Comparison of ENCODE assay signal across 7 mouse cellular contexts in the genomic region with DNA sequence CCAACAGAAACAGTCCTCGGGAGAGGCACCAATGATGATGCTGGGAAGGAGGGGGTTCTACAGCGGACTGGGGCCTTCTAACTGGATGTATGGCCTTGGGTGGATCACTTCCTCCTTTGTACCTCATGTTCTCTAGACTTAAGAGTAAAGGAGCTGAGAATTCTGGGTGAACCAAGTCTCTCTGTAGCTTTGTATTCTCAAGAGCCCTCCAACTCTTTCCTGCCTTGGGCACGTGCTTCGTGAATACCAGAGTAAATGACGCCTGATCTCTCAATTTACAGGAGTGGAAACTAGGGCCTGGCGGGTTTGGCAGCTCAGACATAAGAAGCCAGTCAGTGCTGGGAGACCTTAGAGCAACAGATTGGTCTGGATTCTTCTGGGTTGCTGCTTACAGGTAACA. TPM values are rescaled to one million over a fixed set of nuclear protein-coding genes. Genes with fewer than 3 reads are reported as not detected.
DNase-seq lines count a peak whose midpoint lies in the region; ATAC-seq and TF ChIP-seq lines count a peak whose summit lies in the region.

No protein-coding gene starts in this region.

- no peaks in the 10 kb centered on the region for H3K9me3 ChIP-seq in forebrain, postnatal 0 days (ENCODE audit: low read length)
- no peaks in the 10 kb centered on the region for H3K9me3 ChIP-seq in liver, embryonic 14.5 days (ENCODE audit: control insufficient read depth, low read length)
- no peaks in the 10 kb centered on the region for H3K9me3 ChIP-seq in stomach, embryonic 16.5 days (replicated peaks; ENCODE audit: control insufficient read depth, low read length)

- peak overlapping the region; percentile 92; the same call in 1 of the 2 replicates for H3K27ac ChIP-seq in layer of hippocampus, adult 2 months
- peak overlapping the region; percentile 80 for H3K27ac ChIP-seq in bone marrow macrophage, adult 2 months (ENCODE audit: insufficient read depth, low read depth, low read length)
- H3K27ac ChIP-seq in forebrain, postnatal 0 days (ENCODE audit: low read depth, low read length) = peak overlapping the region; percentile 74
- H3K27ac ChIP-seq in liver, embryonic 14.5 days = peak overlapping the region; percentile 21
- H3K27ac ChIP-seq in stomach, embryonic 16.5 days (ENCODE audit: low read length) = peak overlapping the region; percentile 87

- H3K4me2 ChIP-seq in forebrain, postnatal 0 days (ENCODE audit: low read depth) = peak overlapping the region; percentile 59
- peak overlapping the region; percentile 78 for H3K4me2 ChIP-seq in liver, embryonic 14.5 days (ENCODE audit: low read depth)
- H3K4me2 ChIP-seq in stomach, embryonic 16.5 days (ENCODE audit: low read depth, low read length) = peak overlapping the region; percentile 57

- TF ChIP-seq EP300 in liver, embryonic 14.5 days (IDR thresholded peaks at IDR 0.05; ENCODE audit: low read depth) = no peak

- TF ChIP-seq POLR2A in bone marrow macrophage, adult 2 months (IDR thresholded peaks at IDR 0.05; ENCODE audit: borderline replicate concordance, low read depth, low read length) = no peak

- WGBS in forebrain, postnatal 0 days = 30% methylated on average over 6 of the region's 6 CpGs
- WGBS in liver, embryonic 14.5 days (ENCODE audit: insufficient replicate concordance) = 6% methylated on average over 6 of the region's 6 CpGs
- 31% methylated on average over 6 of the region's 6 CpGs for WGBS in stomach, embryonic 16.5 days

- no peak for TF ChIP-seq CTCF in layer of hippocampus, adult 2 months (conservative IDR thresholded peaks at IDR 0.05)
- no peak for TF ChIP-seq CTCF in bone marrow macrophage, adult 2 months (IDR thresholded peaks at IDR 0.05; ENCODE audit: low read depth, low read length)
- TF ChIP-seq CTCF in forebrain, postnatal 0 days (IDR thresholded peaks at IDR 0.05; ENCODE audit: low read depth) = no peak
- TF ChIP-seq CTCF in liver, embryonic 14.5 days (IDR thresholded peaks at IDR 0.05; ENCODE audit: low read depth) = no peak

- H3K9ac ChIP-seq in forebrain, postnatal 0 days = peak overlapping the region; percentile 69
- peak overlapping the region; percentile 69 for H3K9ac ChIP-seq in liver, embryonic 14.5 days (replicated peaks)
- peak overlapping the region; percentile 89 for H3K9ac ChIP-seq in stomach, embryonic 16.5 days (ENCODE audit: low read length)

- no peak for DNase-seq in layer of hippocampus, adult 2 months (ENCODE audit: low spot score in 2 of 2)
- DNase-seq in layer of hippocampus, adult 9-10 months (ENCODE audit: low spot score) = no peak
- peak; percentile 28 for DNase-seq in forebrain, postnatal 0 days
- peak in 2 of 3 experiments; percentile 17 to 27 for DNase-seq in liver, embryonic 14.5 days (ENCODE audit: low read depth in 3 of 3, low spot score in 3 of 3)
- no peak for DNase-seq in adrenal gland, postnatal 25 days

- peak overlapping the region; percentile 71 for H3K4me3 ChIP-seq in layer of hippocampus, adult 2 months
- peak overlapping the region; percentile 73 for H3K4me3 ChIP-seq in bone marrow macrophage, adult 2 months (ENCODE audit: insufficient read depth, low read length)
- H3K4me3 ChIP-seq in forebrain, postnatal 0 days (ENCODE audit: low read depth, low read length) = peak overlapping the region; percentile 68
- peak overlapping the region; percentile 69 to 76 for H3K4me3 ChIP-seq in liver, embryonic 14.5 days (ENCODE audit: insufficient read depth in 1 of 2, low read depth in 2 of 2, low read length in 2 of 2)
- H3K4me3 ChIP-seq in stomach, embryonic 16.5 days (replicated peaks; ENCODE audit: low read length) = peak overlapping the region; percentile 90

- peaks cover 29% of the 10 kb centered on the region for H3K4me1 ChIP-seq in bone marrow macrophage, adult 2 months (ENCODE audit: control insufficient read depth, insufficient read depth, low read length)
- peaks cover 17% of the 10 kb centered on the region for H3K4me1 ChIP-seq in forebrain, postnatal 0 days (ENCODE audit: insufficient read depth)
- peaks cover 3 to 17% of the 10 kb centered on the region in 2 experiments; a peak in 3 of 4 replicates for H3K4me1 ChIP-seq in liver, embryonic 14.5 days (replicated peaks; ENCODE audit: control insufficient read depth in 2 of 2, insufficient read depth in 2 of 2, low read length in 1 of 2)
- H3K4me1 ChIP-seq in stomach, embryonic 16.5 days (ENCODE audit: control insufficient read depth, insufficient read depth, low read length) = peaks cover 20% of the 10 kb centered on the region

- no peaks in the 10 kb centered on the region for H3K27me3 ChIP-seq in forebrain, postnatal 0 days (ENCODE audit: insufficient read depth, low read length)
- H3K27me3 ChIP-seq in liver, embryonic 14.5 days (ENCODE audit: control insufficient read depth, insufficient read depth, low read length) = no peaks in the 10 kb centered on the region
- H3K27me3 ChIP-seq in stomach, embryonic 16.5 days (ENCODE audit: control insufficient read depth, insufficient read depth, low read length) = no peaks in the 10 kb centered on the region

- peaks cover 23% of the 10 kb centered on the region for H3K36me3 ChIP-seq in forebrain, postnatal 0 days (ENCODE audit: insufficient read depth)
- no peaks in the 10 kb centered on the region; the same call in 1 of the 2 replicates for H3K36me3 ChIP-seq in liver, embryonic 14.5 days (replicated peaks; ENCODE audit: control insufficient read depth, insufficient read depth, low read depth)
- H3K36me3 ChIP-seq in stomach, embryonic 16.5 days (ENCODE audit: control insufficient read depth, insufficient read depth, low read length) = peaks cover 4% of the 10 kb centered on the region; the same call in 1 of the 2 replicates

- no peak for ATAC-seq in forebrain, postnatal 0 days
- ATAC-seq in liver, embryonic 14.5 days (ENCODE audit: insufficient read depth) = no peak
- no peak for ATAC-seq in stomach, embryonic 16.5 days (ENCODE audit: insufficient read depth, low FRiP score)

RNA-seq across cellular contexts. Expression of a gene that starts 1.0 kb away (rescaled TPM):
- 10 to 100 TPM; 19.3 to 21.8 TPM for total RNA-seq in layer of hippocampus, adult 2 months (2021)
- polyA plus RNA-seq in bone marrow macrophage, adult 2 months (2012; ENCODE audit: insufficient read depth, insufficient read length, missing spikeins) = 5.5 and 6.7 TPM in 2 replicates
- 26.6 and 28.4 TPM in 2 replicates for total RNA-seq in forebrain, postnatal 0 days (2014; rRNA removed)
- 34.8 and 36.9 TPM in 2 replicates for polyA plus RNA-seq in forebrain, postnatal 0 days (2015; fragmentation: Nextera tagmentation; extraction: Ambion mirVana)
- 5.0 and 6.6 TPM in 2 replicates for polyA plus RNA-seq in liver, embryonic 14.5 days (2012; rRNA removed)
- 14.1 and 14.9 TPM in 2 replicates for polyA plus RNA-seq in liver, embryonic 14.5 days (2014; fragmentation: Nextera tagmentation; extraction: Ambion mirVana)
- polyA plus RNA-seq in stomach, embryonic 16.5 days (2015; fragmentation: Nextera tagmentation; extraction: Ambion mirVana) = 23.3 and 25.3 TPM in 2 replicates
- total RNA-seq in adrenal gland, postnatal 25 days (2021) = 16.5 TPM in 2 replicates

RNA-seq across cellular contexts. Expression of a gene that starts 1.2 kb away (rescaled TPM):
- total RNA-seq in layer of hippocampus, adult 2 months (2021) = 10 to 100 TPM; 28.3 to 28.7 TPM
- 82.3 and 87.5 TPM in 2 replicates for polyA plus RNA-seq in bone marrow macrophage, adult 2 months (2012; ENCODE audit: insufficient read depth, insufficient read length, missing spikeins)
- total RNA-seq in forebrain, postnatal 0 days (2014; rRNA removed) = 68.2 and 83.4 TPM in 2 replicates
- polyA plus RNA-seq in forebrain, postnatal 0 days (2015; fragmentation: Nextera tagmentation; extraction: Ambion mirVana) = 53.2 and 59.4 TPM in 2 replicates
- 7.1 and 7.4 TPM in 2 replicates for polyA plus RNA-seq in liver, embryonic 14.5 days (2012; rRNA removed)
- 9.3 and 11.3 TPM in 2 replicates for polyA plus RNA-seq in liver, embryonic 14.5 days (2014; fragmentation: Nextera tagmentation; extraction: Ambion mirVana)
- 56.8 and 64.3 TPM in 2 replicates for polyA plus RNA-seq in stomach, embryonic 16.5 days (2015; fragmentation: Nextera tagmentation; extraction: Ambion mirVana)
- 34.5 and 42.4 TPM in 2 replicates for total RNA-seq in adrenal gland, postnatal 25 days (2021)

RNA-seq across cellular contexts. Expression of a gene that starts 43.4 kb away (rescaled TPM):
- total RNA-seq in layer of hippocampus, adult 2 months (2021) = 10 to 100 TPM; 12.2 to 14.0 TPM
- polyA plus RNA-seq in bone marrow macrophage, adult 2 months (2012; ENCODE audit: insufficient read depth, insufficient read length, missing spikeins) = 16.3 and 17.2 TPM in 2 replicates
- total RNA-seq in forebrain, postnatal 0 days (2014; rRNA removed) = 20.4 and 39.0 TPM in 2 replicates
- 12.9 and 15.0 TPM in 2 replicates for polyA plus RNA-seq in forebrain, postnatal 0 days (2015; fragmentation: Nextera tagmentation; extraction: Ambion mirVana)
- polyA plus RNA-seq in liver, embryonic 14.5 days (2012; rRNA removed) = 1.8 and 2.8 TPM in 2 replicates
- polyA plus RNA-seq in liver, embryonic 14.5 days (2014; fragmentation: Nextera tagmentation; extraction: Ambion mirVana) = 3.6 and 3.7 TPM in 2 replicates
- polyA plus RNA-seq in stomach, embryonic 16.5 days (2015; fragmentation: Nextera tagmentation; extraction: Ambion mirVana) = 12.7 and 14.9 TPM in 2 replicates
- 16.3 and 22.0 TPM in 2 replicates for total RNA-seq in adrenal gland, postnatal 25 days (2021)

RNA-seq across cellular contexts. Expression of a gene that starts 43.4 kb away (rescaled TPM):
- 10 to 100 TPM; 35.0 to 36.9 TPM for total RNA-seq in layer of hippocampus, adult 2 months (2021)
- polyA plus RNA-seq in bone marrow macrophage, adult 2 months (2012; ENCODE audit: insufficient read depth, insufficient read length, missing spikeins) = 65.3 and 70.2 TPM in 2 replicates
- total RNA-seq in forebrain, postnatal 0 days (2014; rRNA removed) = 53.1 and 70.2 TPM in 2 replicates
- polyA plus RNA-seq in forebrain, postnatal 0 days (2015; fragmentation: Nextera tagmentation; extraction: Ambion mirVana) = 188 and 253 TPM in 2 replicates
- polyA plus RNA-seq in liver, embryonic 14.5 days (2012; rRNA removed) = 56.3 and 84.8 TPM in 2 replicates
- 167 and 171 TPM in 2 replicates for polyA plus RNA-seq in liver, embryonic 14.5 days (2014; fragmentation: Nextera tagmentation; extraction: Ambion mirVana)
- 175 and 191 TPM in 2 replicates for polyA plus RNA-seq in stomach, embryonic 16.5 days (2015; fragmentation: Nextera tagmentation; extraction: Ambion mirVana)
- total RNA-seq in adrenal gland, postnatal 25 days (2021) = 39.8 and 40.8 TPM in 2 replicates

Comparison
In these comparisons a context has a peak if more than half of its experiments do, and no peak if none do; other contexts are left out.
1. DNase-seq: peak in forebrain, postnatal 0 days (single experiment) and liver, embryonic 14.5 days (2 of 3); none in layer of hippocampus, adult 2 months (0 of 2), layer of hippocampus, adult 9-10 months (single experiment) and adrenal gland, postnatal 25 days (single experiment).
2. H3K27ac ChIP-seq: peak in every context shown above with its lines; median percentile 92 in layer of hippocampus, adult 2 months; 87 in stomach, embryonic 16.5 days; 80 in bone marrow macrophage, adult 2 months; 74 in forebrain, postnatal 0 days; 21 in liver, embryonic 14.5 days.
3. Peak in every context shown above with its lines, with median percentiles within 50 percentile points of each other: H3K4me3 ChIP-seq, H3K4me2 ChIP-seq and H3K9ac ChIP-seq.